Mouse (Mus musculus) heart, embryonic 12.5 days (tissue): Measurements from ENCODE around the gene Prox1. TPM values are rescaled to one million over a fixed set of nuclear protein-coding genes. Genes with fewer than 3 reads are reported as not detected.

Experiments
- ATAC-seq: fragments of 200-750 bp; cut with Nextera tagmentation; 2 replicates; pipeline ENCODE4 v1.8.0; 2017; ENCODE audit warnings: moderate TSS enrichment, moderate library complexity; ENCODE audit not compliant: insufficient number of reproducible peaks, low FRiP score
- H3K27ac ChIP-seq: fragments of 300-500 bp; sonication (generic); 2 replicates; pipeline ENCODE4 v1.5.1; 2016; ENCODE audit warnings: mild to moderate bottlenecking, moderate library complexity; ENCODE audit not compliant: poor library complexity, severe bottlenecking
- H3K27me3 ChIP-seq: fragments of 300-500 bp; sonication (generic); replicated peaks from 2 replicates; pipeline ENCODE4 v1.6.1; 2016; ENCODE audit warnings: mild to moderate bottlenecking, moderate library complexity
- H3K36me3 ChIP-seq: fragments of 300-500 bp; sonication (generic); 2 replicates; pipeline ENCODE4 v1.6.1; 2016; ENCODE audit warnings: mild to moderate bottlenecking, moderate library complexity
- H3K4me1 ChIP-seq: fragments of 300-500 bp; sonication (generic); replicated peaks from 2 replicates; pipeline ENCODE4 v1.6.1; 2016; ENCODE audit warnings: mild to moderate bottlenecking
- H3K4me2 ChIP-seq: fragments of 300-500 bp; sonication (generic); 2 replicates; pipeline ENCODE4 v1.6.1; 2016; ENCODE audit warnings: mild to moderate bottlenecking, moderate library complexity
- H3K4me3 ChIP-seq: fragments of 300-500 bp; sonication (generic); 2 replicates; pipeline ENCODE4 v1.5.1; 2016; ENCODE audit warnings: mild to moderate bottlenecking
- H3K9ac ChIP-seq: fragments of 300-500 bp; sonication (generic); 2 replicates; pipeline ENCODE4 v1.6.1; 2016; ENCODE audit warnings: mild to moderate bottlenecking, moderate library complexity
- H3K9me3 ChIP-seq: fragments of 300-500 bp; sonication (generic); replicated peaks from 2 replicates; pipeline ENCODE4 v1.6.1; 2016; ENCODE audit warnings: mild to moderate bottlenecking, moderate library complexity
- WGBS: fragments of 180-500 bp; shearing (Covaris S2); methylation state at CpG from one replicate; pipeline ENCODE4 v1.1.7; 2016; 5-methylcytosine and 5-hydroxymethylcytosine counted together
- polyA plus RNA-seq: library from polyadenylated mRNA; unstranded; fragments of >200 nt; fragmentation: Nextera tagmentation; extraction: Ambion mirVana; gene quantifications from 2 replicates; pipeline ENCODE4 v1.2.1, GENCODE M21; 2016

Prox1 gene
- polyA plus RNA-seq, 1 experiment from 2014 or later: 26.5 TPM

- Histone ChIP-seq H3K4me2 (no peak overlapping the region), H3K27me3 (no peaks in the 10 kb centered on the region), H3K4me3 (no peak overlapping the region), H3K4me1 (peaks cover 37% of the 10 kb centered on the region), H3K9ac (no peak overlapping the region), H3K27ac (no peak overlapping the region), H3K9me3 (no peaks in the 10 kb centered on the region), H3K36me3 (no peaks in the 10 kb centered on the region)
- no peak for ATAC-seq
- WGBS: 73% methylated on average over 9 of the region's 10 CpGs
Measured at GRCm38 (mm10) chr1:190079643-190080275, 90.8 kb downstream of the Prox1 start.

- Histone ChIP-seq H3K4me3 (no peak overlapping the region), H3K9me3 (no peaks in the 10 kb centered on the region), H3K4me2 (no peak overlapping the region), H3K27me3 (no peaks in the 10 kb centered on the region), H3K27ac (no peak overlapping the region), H3K4me1 (peaks cover 51% of the 10 kb centered on the region), H3K9ac (no peak overlapping the region), H3K36me3 (no peaks in the 10 kb centered on the region)
- no peak for ATAC-seq
- WGBS: 58% methylated on average over 11 of the region's 11 CpGs
Measured at GRCm38 (mm10) chr1:190076601-190077000, 93.9 kb downstream of the Prox1 start.

Other genes with a start within 250 kb of the Prox1 start
- gene Smyd2, start 248.4 kb downstream of the Prox1 start, polyA plus RNA-seq: 172 and 177 TPM in 2 replicates